Mouse (Mus musculus) stomach, embryonic 15.5 days (tissue): ENCODE results near the gene Fam161a. TPM values are rescaled to one million over a fixed set of nuclear protein-coding genes. Genes with fewer than 3 reads are reported as not detected.
"Not testable (repeated sequence)": the region's sequence is repeated elsewhere in the genome, so short reads cannot be mapped to it uniquely, and the experiment has no call there.

Experiments
- ATAC-seq: fragments of 200-750 bp; cut with Nextera tagmentation; 2 replicates; pipeline ENCODE4 v1.8.0; 2017; ENCODE audit warnings: low read depth, moderate number of reproducible peaks, moderate TSS enrichment; ENCODE audit not compliant: insufficient read depth, low FRiP score
- H3K27ac ChIP-seq: fragments of 300-500 bp; sonication (generic); 2 replicates; pipeline ENCODE4 v1.5.1; 2015; ENCODE audit warnings: mild to moderate bottlenecking, inconsistent platforms
- H3K27me3 ChIP-seq: fragments of 300-500 bp; sonication (generic); replicated peaks from 2 replicates; pipeline ENCODE4 v1.6.1; 2015; ENCODE audit warnings: inconsistent platforms
- H3K36me3 ChIP-seq: fragments of 300-500 bp; sonication (generic); 2 replicates; pipeline ENCODE4 v1.6.1; 2015; ENCODE audit warnings: inconsistent platforms
- H3K4me1 ChIP-seq: fragments of 300-500 bp; sonication (generic); 2 replicates; pipeline ENCODE4 v1.6.1; 2015; ENCODE audit warnings: inconsistent platforms
- H3K4me2 ChIP-seq: fragments of 300-500 bp; sonication (generic); 2 replicates; pipeline ENCODE4 v1.6.1; 2015; ENCODE audit warnings: mild to moderate bottlenecking, inconsistent platforms
- H3K4me3 ChIP-seq: fragments of 300-500 bp; sonication (generic); replicated peaks from 2 replicates; pipeline ENCODE4 v1.5.1; 2015; ENCODE audit warnings: inconsistent platforms
- H3K9ac ChIP-seq: fragments of 300-500 bp; sonication (generic); 2 replicates; pipeline ENCODE4 v1.6.1; 2015; ENCODE audit warnings: inconsistent platforms
- H3K9me3 ChIP-seq: fragments of 300-500 bp; sonication (generic); 2 replicates; pipeline ENCODE4 v1.6.1; 2016; ENCODE audit warnings: inconsistent platforms
- WGBS: fragments of 180-500 bp; shearing (Covaris S2); methylation state at CpG from one replicate; pipeline ENCODE4 v1.1.7; 2015; 5-methylcytosine and 5-hydroxymethylcytosine counted together
- polyA plus RNA-seq: library from polyadenylated mRNA; unstranded; fragments of >200 nt; fragmentation: Nextera tagmentation; extraction: Ambion mirVana; gene quantifications from 2 replicates; pipeline ENCODE4 v1.2.1, GENCODE M21; 2015

Fam161a gene
- polyA plus RNA-seq, 1 experiment from 2014 or later = 4.0 TPM

DNA sequence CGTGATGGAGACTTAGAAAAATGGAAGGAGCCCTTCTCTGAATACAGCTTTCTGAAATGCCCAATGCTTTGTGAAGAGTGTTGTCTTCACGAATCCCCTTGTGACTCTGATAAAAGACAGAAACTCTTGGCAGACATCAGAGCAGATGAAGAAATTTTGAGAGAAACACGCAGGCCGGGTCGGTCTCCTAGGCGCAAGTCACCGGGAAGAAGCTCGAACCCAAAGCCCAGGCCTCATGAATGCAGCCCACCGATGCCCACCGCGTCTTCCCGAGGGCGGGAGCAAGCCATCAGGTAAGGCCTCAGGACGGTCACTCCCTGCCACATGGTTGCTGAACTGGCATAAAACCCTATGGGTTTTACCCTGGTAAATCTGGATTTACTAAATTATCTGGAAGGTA is 13.5 kb downstream of the Fam161a start:
- H3K4me3 ChIP-seq = no peak overlapping the region
- no peak overlapping the region for H3K27ac ChIP-seq
- no peak overlapping the region for H3K4me2 ChIP-seq
- H3K4me1 ChIP-seq = no peaks in the 10 kb centered on the region
- H3K9me3 ChIP-seq = no peaks in the 10 kb centered on the region
- H3K27me3 ChIP-seq = no peaks in the 10 kb centered on the region
- 91% methylated on average over 14 of the region's 14 CpGs for WGBS
- no peak overlapping the region for H3K9ac ChIP-seq
- H3K36me3 ChIP-seq = no peaks in the 10 kb centered on the region
- ATAC-seq = no peak

DNA sequence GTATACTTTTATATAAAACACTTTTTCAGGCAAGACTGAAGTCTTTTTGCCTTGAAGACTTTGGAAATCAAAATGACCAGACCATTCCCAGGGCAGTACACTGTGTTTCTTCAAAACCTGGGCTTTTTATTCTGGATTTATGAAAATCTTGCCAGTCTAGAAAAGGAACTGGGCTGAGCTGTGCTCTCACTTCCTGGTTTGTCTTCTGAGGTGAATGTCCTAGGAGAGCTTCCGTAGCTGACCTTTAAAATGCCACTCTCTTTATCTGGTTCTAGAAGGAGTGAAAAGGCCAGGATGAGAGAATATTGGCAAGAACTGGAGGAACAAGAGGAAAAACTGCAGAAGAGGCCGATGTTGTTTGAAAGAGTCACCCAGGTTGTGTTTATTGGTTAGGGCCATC is 15.8 kb downstream of the Fam161a start:
- no peaks in the 10 kb centered on the region for H3K27me3 ChIP-seq
- H3K4me3 ChIP-seq = no peak overlapping the region
- H3K9me3 ChIP-seq = no peaks in the 10 kb centered on the region
- H3K4me1 ChIP-seq = no peaks in the 10 kb centered on the region
- H3K36me3 ChIP-seq = no peaks in the 10 kb centered on the region
- WGBS = 86% methylated on average over 2 of the region's 2 CpGs
- H3K9ac ChIP-seq = no peak overlapping the region
- ATAC-seq = no peak
- no peak overlapping the region for H3K27ac ChIP-seq
- no peak overlapping the region for H3K4me2 ChIP-seq

DNA sequence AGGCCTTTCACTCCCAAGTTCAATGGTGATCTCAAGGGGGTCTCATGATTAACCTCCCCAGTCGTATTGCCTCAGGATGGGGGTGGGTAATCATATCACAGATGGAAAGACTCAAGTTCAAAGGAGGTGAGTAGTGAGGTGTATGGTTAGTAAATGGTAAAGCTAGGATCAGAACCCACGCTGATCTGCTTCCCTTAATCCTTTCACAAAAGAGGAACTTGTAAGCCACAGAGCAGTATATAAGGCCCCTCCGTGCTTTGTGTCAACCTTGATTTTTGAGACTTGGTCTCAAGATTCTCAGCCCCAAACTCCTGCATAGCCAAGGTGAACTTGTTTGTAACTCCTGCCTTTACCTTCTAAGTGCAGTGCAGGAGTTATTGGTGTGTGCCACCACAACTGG is 16.8 kb downstream of the Fam161a start:
- ATAC-seq = no peak
- H3K27me3 ChIP-seq = no peaks in the 10 kb centered on the region
- no peak overlapping the region for H3K27ac ChIP-seq
- H3K4me2 ChIP-seq = no peak overlapping the region
- no peak overlapping the region for H3K9ac ChIP-seq
- no peaks in the 10 kb centered on the region for H3K9me3 ChIP-seq
- no peaks in the 10 kb centered on the region for H3K36me3 ChIP-seq
- WGBS = 72% methylated on average over 3 of the region's 3 CpGs
- H3K4me1 ChIP-seq = no peaks in the 10 kb centered on the region
- H3K4me3 ChIP-seq = no peak overlapping the region

DNA sequence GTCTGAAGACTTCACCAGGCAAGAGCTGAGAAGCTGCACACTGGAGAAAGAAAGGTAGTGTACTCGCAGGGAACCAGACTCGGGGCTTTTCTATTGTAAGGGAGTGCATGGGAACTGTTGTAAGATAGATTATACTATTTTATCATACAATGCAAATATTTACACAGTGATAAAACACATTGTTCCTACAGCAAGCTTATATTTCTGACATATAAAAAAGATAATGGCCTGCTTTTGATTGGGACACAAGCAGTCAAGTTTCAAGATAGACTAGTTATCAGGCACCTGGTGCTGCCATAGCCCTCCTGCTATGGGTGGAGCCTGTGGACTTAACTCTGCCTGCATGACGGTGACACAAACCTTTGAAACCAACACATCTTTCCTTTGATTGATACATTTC is 21.6 kb downstream of the Fam161a start:
- ATAC-seq = peak; percentile 70
- Histone ChIP-seq H3K9ac (no peak overlapping the region), H3K27ac (no peak overlapping the region), H3K27me3 (no peaks in the 10 kb centered on the region), H3K9me3 (no peaks in the 10 kb centered on the region), H3K4me2 (no peak overlapping the region), H3K4me3 (no peak overlapping the region), H3K36me3 (no peaks in the 10 kb centered on the region), H3K4me1 (no peaks in the 10 kb centered on the region)
- 29% methylated on average over 3 of the region's 3 CpGs for WGBS

DNA sequence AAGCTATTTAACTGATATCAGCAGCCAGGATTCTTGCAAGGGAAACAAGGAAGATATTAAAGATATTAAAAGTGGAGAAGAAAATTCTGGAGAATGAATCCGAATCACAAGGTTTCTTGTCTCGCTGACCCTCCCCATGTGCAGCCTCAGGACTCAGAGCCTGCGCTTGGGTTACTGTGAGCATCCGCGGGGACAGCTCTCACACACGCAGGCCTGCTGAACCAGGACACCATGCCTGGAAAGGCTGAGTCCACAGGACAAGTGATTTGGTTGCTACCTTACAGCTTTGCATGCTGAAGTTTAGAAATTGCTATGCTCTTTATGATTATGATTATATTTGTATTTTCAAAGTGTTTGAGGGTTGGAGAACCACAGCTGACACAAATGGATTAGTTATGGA is 22.1 kb downstream of the Fam161a start:
- H3K4me3 ChIP-seq = no peak overlapping the region
- H3K27ac ChIP-seq = no peak overlapping the region
- no peaks in the 10 kb centered on the region for H3K27me3 ChIP-seq
- H3K9ac ChIP-seq = no peak overlapping the region
- 66% methylated on average over 6 of the region's 6 CpGs for WGBS
- no peaks in the 10 kb centered on the region for H3K4me1 ChIP-seq
- ATAC-seq = no peak
- H3K4me2 ChIP-seq = no peak overlapping the region
- H3K9me3 ChIP-seq = no peaks in the 10 kb centered on the region
- H3K36me3 ChIP-seq = no peaks in the 10 kb centered on the region

DNA sequence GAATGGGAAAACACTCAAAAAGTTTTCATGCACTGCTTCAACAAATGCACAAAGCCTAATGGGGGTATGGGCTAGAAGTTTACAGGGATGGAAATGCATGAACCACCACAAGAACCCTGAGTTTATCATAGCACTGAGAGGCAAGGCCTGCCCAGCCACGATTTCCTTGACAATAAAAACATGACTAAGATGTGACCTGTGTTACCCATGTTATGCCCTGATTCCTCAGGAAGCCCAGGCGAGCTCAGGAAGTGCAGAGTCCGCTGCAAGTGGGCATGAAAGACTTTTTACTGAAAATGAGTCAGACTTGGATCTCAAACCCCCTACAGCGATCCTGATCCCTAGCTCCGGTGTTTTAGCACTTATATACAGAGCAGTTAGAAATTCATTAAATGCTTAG is 39.9 kb downstream of the Fam161a start:
- WGBS = 51% methylated on average over 5 of the region's 5 CpGs
- H3K27ac ChIP-seq = no peak overlapping the region
- H3K9ac ChIP-seq = no peak overlapping the region
- no peaks in the 10 kb centered on the region for H3K27me3 ChIP-seq
- no peaks in the 10 kb centered on the region for H3K4me1 ChIP-seq
- H3K9me3 ChIP-seq = no peaks in the 10 kb centered on the region
- no peaks in the 10 kb centered on the region for H3K36me3 ChIP-seq
- no peak overlapping the region for H3K4me2 ChIP-seq
- ATAC-seq = no peak
- no peak overlapping the region for H3K4me3 ChIP-seq

DNA sequence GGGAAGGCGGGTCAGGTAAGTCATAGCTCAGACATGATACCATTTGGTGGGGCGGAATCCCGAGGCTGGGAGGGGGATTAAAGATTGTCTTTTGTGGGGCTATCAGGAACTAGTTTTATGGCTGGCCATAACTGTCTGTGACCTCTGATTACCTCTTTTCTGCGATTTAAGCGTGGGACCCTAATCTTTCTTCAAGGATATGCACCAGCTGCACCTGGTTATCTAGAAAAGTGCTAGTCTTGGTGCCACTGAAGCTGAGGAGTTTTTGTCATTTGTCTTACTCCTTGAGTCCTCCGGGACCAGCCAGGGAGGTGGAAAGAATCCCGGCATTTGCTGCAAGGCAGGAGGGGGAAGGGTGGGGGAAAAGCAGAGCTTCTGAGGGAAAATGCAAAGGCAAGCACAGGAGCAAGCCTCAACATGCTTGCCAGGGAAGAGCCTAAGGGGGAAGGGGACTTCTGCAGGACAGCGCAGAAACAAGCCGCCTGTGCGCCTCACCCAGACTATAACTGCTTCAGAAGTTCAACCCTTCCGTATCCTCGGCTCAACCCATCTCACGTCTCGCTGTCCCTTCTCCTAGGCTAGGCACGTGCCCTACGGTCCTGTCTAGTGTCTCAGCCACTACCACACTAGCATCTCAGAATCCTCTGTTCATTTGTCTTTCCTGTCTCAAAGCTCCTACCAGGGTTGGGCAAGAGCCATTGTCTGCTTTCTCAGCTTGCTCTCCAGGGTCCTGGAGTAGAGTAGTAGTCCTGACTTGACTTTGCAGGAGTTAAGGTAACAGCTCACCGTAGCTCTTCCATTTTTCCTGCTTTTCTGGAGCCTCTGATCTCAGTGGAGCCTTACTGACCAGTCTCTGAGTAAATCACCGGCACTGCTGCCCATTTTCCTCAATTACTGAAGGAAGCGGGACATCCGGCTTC is 40.6 kb downstream of the Fam161a start:
- peak overlapping the region; percentile 2; the same call in 1 of the 2 replicates for H3K4me2 ChIP-seq
- H3K4me1 ChIP-seq = no peaks in the 10 kb centered on the region
- no peak for ATAC-seq
- H3K9ac ChIP-seq = no peak overlapping the region
- WGBS = 26% methylated on average over 20 of the region's 20 CpGs
- no peak overlapping the region for H3K27ac ChIP-seq
- no peaks in the 10 kb centered on the region for H3K27me3 ChIP-seq
- no peaks in the 10 kb centered on the region for H3K36me3 ChIP-seq
- H3K4me3 ChIP-seq = 0 out of 2 replicates have a peak overlapping the region, but pooled peaks have one; percentile 1
- H3K9me3 ChIP-seq = no peaks in the 10 kb centered on the region

DNA sequence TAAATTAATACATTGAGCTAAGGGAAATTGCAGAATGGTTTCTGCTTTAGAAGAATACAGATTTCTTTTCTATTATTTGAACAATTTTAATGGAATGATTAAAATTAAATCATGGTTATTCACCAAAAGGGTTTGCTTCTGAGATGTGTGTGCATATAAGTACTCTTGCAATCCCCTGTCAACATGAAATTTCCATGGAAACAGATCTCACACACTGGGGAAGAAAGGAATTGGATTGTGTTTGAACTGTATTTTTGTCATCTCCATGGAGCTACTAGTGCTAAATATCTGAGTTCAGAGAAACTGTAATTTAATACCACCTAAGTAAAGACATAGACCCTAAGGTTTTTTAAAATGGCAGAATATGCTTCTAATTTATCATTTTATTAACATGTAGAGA is 42.3 kb downstream of the Fam161a start:
- no peak for ATAC-seq
- no peaks in the 10 kb centered on the region for H3K36me3 ChIP-seq
- no peaks in the 10 kb centered on the region for H3K27me3 ChIP-seq
- no peak overlapping the region for H3K4me3 ChIP-seq
- no peaks in the 10 kb centered on the region for H3K9me3 ChIP-seq
- H3K9ac ChIP-seq = no peak overlapping the region
- no peaks in the 10 kb centered on the region for H3K4me1 ChIP-seq
- H3K4me2 ChIP-seq = no peak overlapping the region
- H3K27ac ChIP-seq = no peak overlapping the region

DNA sequence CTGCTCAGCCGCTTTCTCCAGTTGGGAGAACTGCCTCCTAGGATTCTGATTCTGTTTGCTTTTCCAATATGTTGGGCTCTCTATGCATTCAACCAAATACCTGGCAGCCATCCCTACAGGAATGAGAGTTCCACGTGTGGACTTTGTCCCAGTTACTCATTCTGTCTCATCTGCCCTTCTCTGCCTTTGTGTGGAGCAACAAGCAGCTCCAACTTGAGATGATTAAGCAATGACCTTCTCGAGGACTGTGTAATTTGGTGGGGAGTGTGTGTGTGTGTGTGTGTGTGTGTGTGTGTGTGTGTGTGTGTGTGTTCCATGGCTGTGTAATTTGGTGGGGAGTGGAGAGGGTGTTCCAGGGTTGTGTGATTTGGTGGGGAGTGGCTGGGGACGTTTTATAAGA is 45.0 kb downstream of the Fam161a start:
- WGBS = 58% methylated on average over 4 of the region's 4 CpGs
- Histone ChIP-seq H3K27ac (no peak overlapping the region), H3K27me3 (no peaks in the 10 kb centered on the region), H3K4me2 (no peak overlapping the region), H3K9me3 (no peaks in the 10 kb centered on the region), H3K9ac (no peak overlapping the region), H3K36me3 (no peaks in the 10 kb centered on the region), H3K4me1 (no peaks in the 10 kb centered on the region), H3K4me3 (no peak overlapping the region)
- no peak for ATAC-seq

DNA sequence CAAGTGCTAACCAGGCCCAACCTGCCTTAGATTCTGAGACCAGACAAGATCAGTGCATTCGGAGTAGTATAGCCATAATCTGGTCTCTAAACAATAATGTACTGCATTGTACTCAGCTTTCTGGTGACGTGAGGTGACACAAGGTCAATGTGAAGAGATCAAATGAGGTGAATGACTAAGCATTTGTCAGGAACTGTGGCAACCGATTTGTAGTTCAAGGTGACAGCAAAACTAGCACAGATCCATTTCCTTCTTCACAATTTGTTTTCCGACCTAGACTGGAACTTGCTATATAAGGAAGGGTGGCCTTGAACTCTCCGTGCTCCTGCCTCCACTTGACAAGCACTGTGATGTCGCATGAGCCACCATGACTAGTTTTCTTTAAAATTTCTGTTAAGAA is 55.8 kb downstream of the Fam161a start:
- ATAC-seq = no peak
- 69% methylated on average over 6 of the region's 6 CpGs for WGBS

DNA sequence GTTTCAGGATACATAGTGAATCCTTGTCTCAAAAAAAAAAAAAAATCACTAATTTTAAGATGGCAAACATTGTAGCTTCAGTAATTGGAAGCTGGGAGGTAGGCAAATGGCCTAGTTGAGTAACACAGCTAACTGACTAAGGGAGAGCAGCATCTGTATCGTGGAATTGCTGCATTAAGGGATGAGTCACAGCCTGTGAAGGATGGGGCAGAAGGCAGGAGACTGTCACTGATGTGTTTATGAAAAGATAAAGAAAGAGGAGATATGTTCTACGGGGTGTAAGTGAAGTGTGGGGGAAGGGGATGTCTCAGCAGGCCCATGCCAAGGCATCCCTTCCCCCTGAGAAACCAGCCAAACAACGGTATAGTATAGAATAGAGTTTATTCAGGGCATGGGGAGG is 56.5 kb downstream of the Fam161a start:
- peaks cover 3% of the 10 kb centered on the region; the same call in 1 of the 2 replicates for H3K4me1 ChIP-seq
- ATAC-seq = no peak
- H3K27ac ChIP-seq = no peak overlapping the region
- H3K36me3 ChIP-seq = no peaks in the 10 kb centered on the region
- H3K4me2 ChIP-seq = no peak overlapping the region
- no peaks in the 10 kb centered on the region for H3K9me3 ChIP-seq
- H3K4me3 ChIP-seq = no peak overlapping the region
- no peak overlapping the region for H3K9ac ChIP-seq
- WGBS = 36% methylated on average over 3 of the region's 3 CpGs
- no peaks in the 10 kb centered on the region for H3K27me3 ChIP-seq

More for the DNA sequence above, 55.8 kb downstream of the Fam161a start:
- H3K4me3 ChIP-seq = no peak overlapping the region
- peaks cover 3% of the 10 kb centered on the region; the same call in 1 of the 2 replicates for H3K4me1 ChIP-seq
- no peaks in the 10 kb centered on the region for H3K27me3 ChIP-seq
- no peaks in the 10 kb centered on the region for H3K9me3 ChIP-seq
- H3K9ac ChIP-seq = no peak overlapping the region
- H3K36me3 ChIP-seq = no peaks in the 10 kb centered on the region
- no peak overlapping the region for H3K27ac ChIP-seq
- no peak overlapping the region for H3K4me2 ChIP-seq

DNA sequence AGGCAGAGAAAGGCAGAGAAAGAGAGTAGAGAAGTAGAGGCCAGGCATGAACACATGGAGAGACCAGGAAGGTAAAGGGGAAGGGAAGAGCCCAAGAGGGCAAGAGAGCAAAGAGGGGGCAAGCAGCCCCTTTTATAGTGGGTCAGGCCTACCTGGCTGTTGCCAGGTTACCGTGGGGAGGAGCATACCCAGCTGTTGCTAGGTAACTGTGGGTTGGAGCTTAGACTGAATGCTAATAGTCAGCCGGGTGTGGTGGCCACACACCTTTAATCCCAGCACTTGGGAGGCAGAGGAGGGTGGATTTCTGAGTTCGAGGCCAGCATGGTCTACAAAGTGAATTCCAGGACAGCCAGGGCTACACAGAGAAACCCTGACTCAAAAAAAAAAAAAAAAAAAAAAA is 56.9 kb downstream of the Fam161a start:
- not testable (repeated sequence) for H3K27ac ChIP-seq, H3K36me3 ChIP-seq, H3K9ac ChIP-seq, H3K4me3 ChIP-seq, H3K4me1 ChIP-seq, H3K9me3 ChIP-seq, H3K4me2 ChIP-seq, H3K27me3 ChIP-seq, ATAC-seq
- 40% methylated on average over 3 of the region's 3 CpGs for WGBS
